Mouse (Mus musculus): ENCODE data around the gene Piga.
A peak's percentile ranks its signal among the peaks of the same experiment; 100 is the strongest.

GRCm38 (mm10) chrX:164446106-164446551 is 26.5 kb downstream of the Piga start:
- TF ChIP-seq POLR2A (IDR thresholded peaks at IDR 0.05; ENCODE audit: low read depth, low read length) (no peak), CTCF (IDR thresholded peaks at IDR 0.05; ENCODE audit: extremely low read depth, insufficient read length, insufficient replicate concordance, low read depth, low read length) (peak; percentile 29; the same call in 1 of the 2 replicates)
